Mouse (Mus musculus) megakaryocyte, embryonic 14.5 days (primary cell): ENCODE measurements around the gene Lcn12.

ENCODE experiments used
- FLI1 ChIP-seq: IDR thresholded peaks from 2 replicates; pipeline ENCODE4 v1.6.1; 2012; ENCODE audit warnings: low read length, inconsistent platforms, mixed read lengths
- GATA1 ChIP-seq: IDR thresholded peaks from 3 replicates; pipeline ENCODE4 v1.6.1; 2012; ENCODE audit warnings: mixed read lengths, low read length, inconsistent platforms, borderline replicate concordance

GRCm38 (mm10) chr2:25467606-25468303 is 26.0 kb downstream of the Lcn12 start:
- TF ChIP-seq GATA1 (no peak), FLI1 (no peak)
